Mouse (Mus musculus) stomach, embryonic 16.5 days (tissue): ENCODE data around the gene Kif1bp. TPM values are rescaled to one million over a fixed set of nuclear protein-coding genes. Genes with fewer than 3 reads are reported as not detected.

Experiments
- ATAC-seq: fragments of 200-750 bp; cut with Nextera tagmentation; 2 replicates; pipeline ENCODE4 v1.8.0; 2017; ENCODE audit warnings: moderate number of reproducible peaks, moderate TSS enrichment; ENCODE audit not compliant: insufficient read depth, low FRiP score
- H3K27ac ChIP-seq: fragments of 300-500 bp; sonication (generic); 2 replicates; pipeline ENCODE4 v1.5.1; 2014; ENCODE audit warnings: low read length
- H3K27me3 ChIP-seq: fragments of 300-500 bp; sonication (generic); 2 replicates; pipeline ENCODE4 v1.6.1; 2014; ENCODE audit warnings: low read length, control low read depth, mixed read lengths; ENCODE audit not compliant: control insufficient read depth, insufficient read depth
- H3K36me3 ChIP-seq: fragments of 300-500 bp; sonication (generic); 2 replicates; pipeline ENCODE4 v1.6.1; 2014; ENCODE audit warnings: low read length; ENCODE audit not compliant: control insufficient read depth, insufficient read depth
- H3K4me1 ChIP-seq: fragments of 300-500 bp; sonication (generic); 2 replicates; pipeline ENCODE4 v1.6.1; 2014; ENCODE audit warnings: low read length, control low read depth, mixed read lengths; ENCODE audit not compliant: control insufficient read depth, insufficient read depth
- H3K4me2 ChIP-seq: fragments of 300-500 bp; sonication (generic); 2 replicates; pipeline ENCODE4 v1.6.1; 2014; ENCODE audit warnings: low read depth, low read length, mixed read lengths
- H3K4me3 ChIP-seq: fragments of 300-500 bp; sonication (generic); replicated peaks from 2 replicates; pipeline ENCODE4 v1.5.1; 2014; ENCODE audit warnings: mild to moderate bottlenecking, low read length
- H3K9ac ChIP-seq: fragments of 300-500 bp; sonication (generic); 2 replicates; pipeline ENCODE4 v1.6.1; 2014; ENCODE audit warnings: low read length
- H3K9me3 ChIP-seq: fragments of 300-500 bp; sonication (generic); replicated peaks from 2 replicates; pipeline ENCODE4 v1.6.1; 2016; ENCODE audit warnings: low read length, control low read depth; ENCODE audit not compliant: control insufficient read depth
- WGBS: fragments of 180-500 bp; shearing (Covaris S2); extraction: QIAGEN DNeasy Blood & Tissue Kit; methylation state at CpG from one replicate; pipeline ENCODE4 v1.1.7; 2014; 5-methylcytosine and 5-hydroxymethylcytosine counted together
- polyA plus RNA-seq: library from polyadenylated mRNA; unstranded; fragments of >200 nt; fragmentation: Nextera tagmentation; extraction: Ambion mirVana; gene quantifications from 2 replicates; pipeline ENCODE4 v1.2.1, GENCODE M21; 2015

Kif1bp gene
- polyA plus RNA-seq, 1 experiment from 2014 or later: 24.7 TPM

GRCm38 (mm10) chr10:62570126-62570871, 8.0 kb downstream of the Kif1bp start:
- Histone ChIP-seq H3K9me3 (no peaks in the 10 kb centered on the region), H3K27ac (no peak overlapping the region), H3K4me1 (no peaks in the 10 kb centered on the region), H3K9ac (no peak overlapping the region), H3K4me2 (no peak overlapping the region), H3K27me3 (no peaks in the 10 kb centered on the region), H3K4me3 (no peak overlapping the region), H3K36me3 (peaks cover 27% of the 10 kb centered on the region)
- WGBS: 88% methylated on average over 7 of the region's 7 CpGs
- ATAC-seq: no peak

GRCm38 (mm10) chr10:62568861-62569260, 9.4 kb downstream of the Kif1bp start:
- no peaks in the 10 kb centered on the region for H3K27me3 ChIP-seq
- H3K4me3 ChIP-seq: no peak overlapping the region
- H3K9me3 ChIP-seq: no peaks in the 10 kb centered on the region
- no peak overlapping the region for H3K9ac ChIP-seq
- H3K4me2 ChIP-seq: no peak overlapping the region
- H3K36me3 ChIP-seq: peaks cover 27% of the 10 kb centered on the region
- WGBS: 86% methylated on average over 4 of the region's 4 CpGs
- no peak overlapping the region for H3K27ac ChIP-seq
- no peak for ATAC-seq
- no peaks in the 10 kb centered on the region for H3K4me1 ChIP-seq

GRCm38 (mm10) chr10:62557736-62558135, 20.5 kb downstream of the Kif1bp start:
- H3K27me3 ChIP-seq: no peaks in the 10 kb centered on the region
- H3K4me1 ChIP-seq: no peaks in the 10 kb centered on the region
- peaks cover 12% of the 10 kb centered on the region for H3K36me3 ChIP-seq
- no peak for ATAC-seq
- no peak overlapping the region for H3K4me3 ChIP-seq
- no peaks in the 10 kb centered on the region for H3K9me3 ChIP-seq
- 82% methylated on average over 1 of the region's 1 CpGs for WGBS
- H3K4me2 ChIP-seq: no peak overlapping the region
- no peak overlapping the region for H3K9ac ChIP-seq
- no peak overlapping the region for H3K27ac ChIP-seq

- Histone ChIP-seq H3K36me3 (peaks cover 12% of the 10 kb centered on the region), H3K27me3 (no peaks in the 10 kb centered on the region), H3K4me3 (no peak overlapping the region), H3K27ac (no peak overlapping the region), H3K4me1 (no peaks in the 10 kb centered on the region), H3K4me2 (no peak overlapping the region), H3K9me3 (no peaks in the 10 kb centered on the region), H3K9ac (no peak overlapping the region)
- no peak for ATAC-seq
- 81% methylated on average over 6 of the region's 6 CpGs for WGBS
Observed at GRCm38 (mm10) chr10:62556558-62556901, 21.7 kb downstream of the Kif1bp start.

GRCm38 (mm10) chr10:62555705-62556557, 22.3 kb downstream of the Kif1bp start:
- Histone ChIP-seq H3K9ac (no peak overlapping the region), H3K4me1 (no peaks in the 10 kb centered on the region), H3K4me2 (no peak overlapping the region), H3K9me3 (no peaks in the 10 kb centered on the region), H3K36me3 (peaks cover 12% of the 10 kb centered on the region), H3K4me3 (no peak overlapping the region), H3K27me3 (no peaks in the 10 kb centered on the region), H3K27ac (no peak overlapping the region)
- WGBS: 71% methylated on average over 11 of the region's 11 CpGs
- no peak for ATAC-seq

- no peak overlapping the region for H3K9ac ChIP-seq
- no peak overlapping the region for H3K4me2 ChIP-seq
- no peak for ATAC-seq
- no peaks in the 10 kb centered on the region for H3K27me3 ChIP-seq
- no peak overlapping the region; the same call in 1 of the 2 replicates for H3K27ac ChIP-seq
- WGBS: 72% methylated on average over 12 of the region's 12 CpGs
- H3K4me3 ChIP-seq: no peak overlapping the region
- H3K9me3 ChIP-seq: no peaks in the 10 kb centered on the region
- H3K36me3 ChIP-seq: no peaks in the 10 kb centered on the region
- no peaks in the 10 kb centered on the region for H3K4me1 ChIP-seq
Observed at GRCm38 (mm10) chr10:62553611-62554091, 24.6 kb downstream of the Kif1bp start.

GRCm38 (mm10) chr10:62550787-62551300, 27.4 kb downstream of the Kif1bp start:
- Histone ChIP-seq H3K4me3 (no peak overlapping the region), H3K27ac (no peak overlapping the region), H3K27me3 (no peaks in the 10 kb centered on the region), H3K9ac (no peak overlapping the region), H3K36me3 (no peaks in the 10 kb centered on the region), H3K9me3 (no peaks in the 10 kb centered on the region), H3K4me2 (no peak overlapping the region), H3K4me1 (no peaks in the 10 kb centered on the region)
- WGBS: 66% methylated on average over 7 of the region's 7 CpGs
- no peak for ATAC-seq

- no peaks in the 10 kb centered on the region for H3K9me3 ChIP-seq
- WGBS: 29% methylated on average over 15 of the region's 16 CpGs
- no peaks in the 10 kb centered on the region for H3K27me3 ChIP-seq
- no peak overlapping the region for H3K4me3 ChIP-seq
- ATAC-seq: peak; percentile 37; the same call in 1 of the 2 replicates
- no peak overlapping the region for H3K9ac ChIP-seq
- H3K4me2 ChIP-seq: no peak overlapping the region
- H3K27ac ChIP-seq: no peak overlapping the region
- no peaks in the 10 kb centered on the region for H3K4me1 ChIP-seq
- H3K36me3 ChIP-seq: no peaks in the 10 kb centered on the region
Observed at GRCm38 (mm10) chr10:62549523-62550166, 28.6 kb downstream of the Kif1bp start.
